Mouse (Mus musculus) C2C12 (cell line): Measurements from ENCODE around the gene Tbck. TPM values are rescaled to one million over a fixed set of nuclear protein-coding genes. Genes with fewer than 3 reads are reported as not detected.

Experiments
- H3K27me3 ChIP-seq: one replicate; pipeline ENCODE4 v1.6.1; 2011; ENCODE audit not compliant: control insufficient read depth, insufficient read depth, insufficient read length
- H3K36me3 ChIP-seq: one replicate; pipeline ENCODE4 v1.6.1; 2011; ENCODE audit not compliant: control insufficient read depth, insufficient read depth
- H3K4me3 ChIP-seq: one replicate; pipeline ENCODE4 v1.5.1; 2011; ENCODE audit warnings: mild to moderate bottlenecking, control low read depth; ENCODE audit not compliant: poor library complexity, insufficient read depth, severe bottlenecking
- H3K79me2 ChIP-seq: one replicate; pipeline ENCODE4 v1.6.1; 2011; ENCODE audit not compliant: control insufficient read depth, insufficient read depth
- H3K79me3 ChIP-seq: one replicate; pipeline ENCODE4 v1.6.1; 2011; ENCODE audit warnings: low read depth, control low read depth
- H3ac ChIP-seq: one replicate; pipeline ENCODE3; 2011; ENCODE audit warnings: low read depth; ENCODE audit not compliant: control insufficient read depth, insufficient read length
- CEBPB ChIP-seq: IDR thresholded peaks from one replicate; pipeline ENCODE4 v1.6.1; 2011; ENCODE audit warnings: low read depth, mild to moderate bottlenecking, control low read depth, moderate library complexity
- CTCF ChIP-seq: IDR thresholded peaks from one replicate; pipeline ENCODE4 v1.5.1; 2011; ENCODE audit not compliant: control insufficient read depth, insufficient read depth, insufficient read length
- FOSL1 ChIP-seq: IDR thresholded peaks from one replicate; pipeline ENCODE4 v1.8.0; 2011; ENCODE audit warnings: mild to moderate bottlenecking, low read length; ENCODE audit not compliant: poor library complexity, insufficient read depth, severe bottlenecking
- MAX ChIP-seq: IDR thresholded peaks from one replicate; pipeline ENCODE4 v1.6.1; 2011; ENCODE audit warnings: mild to moderate bottlenecking, control low read depth
- MYOD1 ChIP-seq: IDR thresholded peaks from one replicate; pipeline ENCODE4 v1.6.1; 2011; ENCODE audit warnings: low read depth; ENCODE audit not compliant: control insufficient read depth, insufficient read length
- MYOG ChIP-seq: IDR thresholded peaks from one replicate; pipeline ENCODE4 v1.6.1; 2011; ENCODE audit not compliant: control insufficient read depth, insufficient read length; ENCODE audit errors: extremely low read depth
- USF1 ChIP-seq: IDR thresholded peaks from one replicate; pipeline ENCODE4 v1.6.1; 2011; ENCODE audit warnings: low read depth, mild to moderate bottlenecking, control low read depth, moderate library complexity
- polyA plus RNA-seq: library from polyadenylated mRNA; unstranded; fragments of >200 nt; fragmentation: generic; extraction: Trizol; gene quantifications from one replicate; pipeline ENCODE4 v1.2.1, GENCODE M21; 2012; ENCODE audit warnings: missing spikeins

Gene Tbck
- polyA plus RNA-seq, 1 experiment, result 2.5 TPM

- no peaks in the 10 kb centered on the region for H3K27me3 ChIP-seq
- no peaks in the 10 kb centered on the region for H3K79me2 ChIP-seq
- H3ac ChIP-seq, result no peak overlapping the region
- peaks cover 5% of the 10 kb centered on the region for H3K36me3 ChIP-seq
- H3K4me3 ChIP-seq, result no peak overlapping the region
- TF ChIP-seq CEBPB (no peak), USF1 (no peak), FOSL1 (no peak), CTCF (no peak), MAX (no peak), MYOG (no peak)
- H3K79me3 ChIP-seq, result no peaks in the 10 kb centered on the region
These were observed 20.3 kb downstream of the Tbck start for GRCm38 (mm10) chr3:132704216-132704615.

GRCm38 (mm10) chr3:132706977-132707376 is 23.0 kb downstream of the Tbck start:
- no peaks in the 10 kb centered on the region for H3K79me2 ChIP-seq
- no peak overlapping the region for H3ac ChIP-seq
- TF ChIP-seq FOSL1 (no peak), MYOG (no peak), USF1 (no peak), CEBPB (no peak), MYOD1 (no peak), MAX (no peak), CTCF (no peak)
- H3K36me3 ChIP-seq, result peaks cover 5% of the 10 kb centered on the region
- no peak overlapping the region for H3K4me3 ChIP-seq
- no peaks in the 10 kb centered on the region for H3K79me3 ChIP-seq
- no peaks in the 10 kb centered on the region for H3K27me3 ChIP-seq

- Histone ChIP-seq H3ac (no peak overlapping the region), H3K79me3 (no peaks in the 10 kb centered on the region)
These were observed 30.0 kb downstream of the Tbck start for GRCm38 (mm10) chr3:132713913-132714312.

GRCm38 (mm10) chr3:132717316-132717715 is 33.4 kb downstream of the Tbck start:
- Histone ChIP-seq H3K79me2 (no peaks in the 10 kb centered on the region), H3K4me3 (no peak overlapping the region), H3K36me3 (peaks cover 15% of the 10 kb centered on the region), H3K79me3 (no peaks in the 10 kb centered on the region), H3K27me3 (no peaks in the 10 kb centered on the region), H3ac (no peak overlapping the region)
- TF ChIP-seq FOSL1, result no peak
- no peak for TF ChIP-seq MYOG
- TF ChIP-seq USF1, result no peak
- TF ChIP-seq MAX, result no peak
- no peak for TF ChIP-seq CTCF
- no peak for TF ChIP-seq MYOD1
- no peak for TF ChIP-seq CEBPB

More at GRCm38 (mm10) chr3:132713913-132714312, 30.0 kb downstream of the Tbck start:
- Histone ChIP-seq H3K36me3 (peaks cover 3% of the 10 kb centered on the region), H3K79me2 (no peaks in the 10 kb centered on the region), H3K27me3 (no peaks in the 10 kb centered on the region), H3K4me3 (no peak overlapping the region)
- TF ChIP-seq MAX (no peak), CEBPB (no peak), FOSL1 (no peak), USF1 (no peak), MYOD1 (no peak), MYOG (no peak), CTCF (no peak)

- TF ChIP-seq MAX (no peak), CEBPB (no peak), MYOD1 (no peak), CTCF (no peak), USF1 (no peak), FOSL1 (no peak), MYOG (no peak)
- Histone ChIP-seq H3K79me2 (no peaks in the 10 kb centered on the region), H3K27me3 (no peaks in the 10 kb centered on the region), H3ac (no peak overlapping the region), H3K79me3 (no peaks in the 10 kb centered on the region), H3K4me3 (no peak overlapping the region), H3K36me3 (peaks cover 30% of the 10 kb centered on the region)
These were observed 40.4 kb downstream of the Tbck start for GRCm38 (mm10) chr3:132724326-132724725.

- Histone ChIP-seq H3K79me2 (no peaks in the 10 kb centered on the region), H3K36me3 (peaks cover 13% of the 10 kb centered on the region), H3K27me3 (no peaks in the 10 kb centered on the region), H3K4me3 (no peak overlapping the region), H3ac (no peak overlapping the region), H3K79me3 (no peaks in the 10 kb centered on the region)
- TF ChIP-seq CTCF, result no peak
- no peak for TF ChIP-seq MAX
- TF ChIP-seq CEBPB, result no peak
- no peak for TF ChIP-seq MYOG
- no peak for TF ChIP-seq USF1
- no peak for TF ChIP-seq FOSL1
- TF ChIP-seq MYOD1, result no peak
These were observed 60.6 kb downstream of the Tbck start for GRCm38 (mm10) chr3:132744287-132745146.
